Mouse (Mus musculus) heart, postnatal 4 days (tissue): Measurements from ENCODE around the gene Comtd1. TPM values are rescaled to one million over a fixed set of nuclear protein-coding genes. Genes with fewer than 3 reads are reported as not detected.
A peak's percentile ranks its signal among the peaks of the same experiment; 100 is the strongest.

Experiments used
- DNase-seq: peaks from one replicate; pipeline ENCODE4 v3.0.0; 2021
- total RNA-seq, 2 experiments: library from RNA; stranded (reverse); gene quantifications; 2 replicates each; pipeline ENCODE4 v1.2.3; 2021

The Comtd1 gene
- 10 to 100 TPM; 16.9 to 25.9 TPM for total RNA-seq

DNA sequence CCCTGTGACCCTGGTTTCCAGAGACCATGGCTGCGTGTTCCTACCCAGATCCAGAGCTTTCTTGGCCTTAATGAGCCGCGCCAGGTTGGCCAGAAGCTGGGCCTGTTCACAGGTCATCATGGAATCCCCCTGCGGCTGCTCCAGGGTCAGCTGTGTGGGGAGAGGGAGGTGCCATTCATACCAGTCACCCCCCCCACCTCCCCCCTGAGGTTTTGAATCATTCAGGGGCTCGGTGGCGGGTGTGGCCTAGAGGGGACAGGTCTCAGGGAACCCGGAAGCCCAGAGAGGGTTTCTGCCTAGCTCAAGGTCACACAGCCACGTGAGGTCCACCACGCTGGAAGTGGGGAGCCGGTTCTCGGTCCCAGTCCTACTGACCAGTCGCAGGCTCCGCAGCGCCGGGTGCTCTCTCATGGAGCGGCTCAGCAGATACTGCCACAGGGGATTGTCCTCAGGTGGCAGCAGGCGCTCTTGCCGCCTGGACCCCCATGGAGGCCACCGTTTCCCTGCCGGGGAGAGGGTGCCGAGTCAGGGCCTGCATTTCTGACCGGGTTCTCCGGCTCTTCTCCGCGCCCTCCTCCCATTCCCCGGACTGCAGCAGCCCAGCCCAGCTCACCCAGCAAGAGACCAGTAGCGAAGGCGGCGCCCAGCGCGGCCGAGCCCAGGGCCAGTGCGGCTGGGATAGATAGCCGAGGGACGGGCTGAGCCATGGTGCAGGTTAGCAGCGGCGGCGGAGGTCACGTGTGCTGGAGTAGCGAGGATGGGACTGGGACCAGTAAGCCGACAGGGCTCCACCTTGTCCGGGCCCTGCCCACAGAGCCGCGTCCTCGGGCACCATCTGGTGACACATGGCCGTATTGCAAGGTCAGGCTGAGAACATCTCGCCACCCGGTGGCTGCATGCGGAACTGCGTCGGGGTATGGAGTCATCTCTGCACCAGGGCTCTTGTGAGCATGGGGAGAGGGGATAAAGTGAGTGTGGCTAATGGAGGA lies at the start of gene Comtd1:
Gene Comtd1, minus strand, starts transcription at position 812 of the 989 bp plus-strand sequence.
- DNase-seq: peak; percentile 98

DNA sequence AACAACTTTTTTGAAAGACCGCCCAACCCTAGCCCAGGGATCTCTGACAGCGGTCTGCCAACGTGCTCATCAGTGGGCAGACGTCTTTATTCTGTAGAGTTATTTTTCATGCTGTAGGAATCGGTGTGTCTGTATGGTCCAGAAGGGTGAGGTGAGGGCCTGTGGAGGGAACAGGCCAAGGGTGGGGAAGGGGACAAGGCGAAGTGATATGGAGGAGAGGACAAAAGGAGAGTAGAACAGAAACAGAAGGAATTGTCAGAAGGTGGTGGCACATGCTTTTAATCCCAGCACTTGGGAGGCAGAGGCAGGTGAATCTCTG lies 43.5 kb upstream of the Comtd1 start:
- DNase-seq: no peak

DNA sequence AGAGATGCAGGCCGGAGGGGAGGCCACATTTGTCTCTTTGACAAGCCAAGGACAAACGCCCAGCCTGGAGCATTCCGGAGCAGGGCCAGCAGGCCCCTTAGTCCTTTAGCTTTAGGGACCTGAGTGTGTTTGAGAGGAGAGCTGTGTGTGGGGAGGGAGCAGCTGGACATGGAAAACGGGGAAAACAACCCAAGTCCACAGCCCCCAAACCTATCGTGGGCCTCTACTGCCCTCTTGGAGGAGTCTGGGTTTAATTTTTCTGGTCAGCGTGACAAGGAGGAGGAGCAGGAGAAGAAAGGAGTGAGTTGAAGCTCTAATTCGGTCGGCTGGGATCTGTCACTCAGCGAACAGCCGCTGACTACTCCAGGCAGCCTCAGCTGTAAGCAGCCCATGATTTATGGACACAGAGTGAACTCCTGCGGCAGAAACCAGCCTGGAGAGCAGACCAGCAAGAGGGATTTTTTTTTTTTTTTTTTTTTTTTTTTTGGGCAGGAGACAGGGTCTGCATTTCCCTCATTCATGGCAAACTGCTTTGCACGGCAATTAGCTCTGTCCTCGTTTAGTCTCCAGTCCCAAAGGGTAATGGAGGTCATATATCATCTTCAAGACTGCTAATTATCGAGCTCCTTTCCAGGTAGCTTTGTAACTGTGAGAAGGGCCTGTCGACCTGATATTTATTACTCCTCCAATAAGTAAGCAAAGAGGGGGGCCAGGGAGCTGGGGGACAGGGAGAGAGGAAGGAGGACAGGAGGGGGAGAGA lies 43.0 kb upstream of the Comtd1 start:
- peak; percentile 45 for DNase-seq

DNA sequence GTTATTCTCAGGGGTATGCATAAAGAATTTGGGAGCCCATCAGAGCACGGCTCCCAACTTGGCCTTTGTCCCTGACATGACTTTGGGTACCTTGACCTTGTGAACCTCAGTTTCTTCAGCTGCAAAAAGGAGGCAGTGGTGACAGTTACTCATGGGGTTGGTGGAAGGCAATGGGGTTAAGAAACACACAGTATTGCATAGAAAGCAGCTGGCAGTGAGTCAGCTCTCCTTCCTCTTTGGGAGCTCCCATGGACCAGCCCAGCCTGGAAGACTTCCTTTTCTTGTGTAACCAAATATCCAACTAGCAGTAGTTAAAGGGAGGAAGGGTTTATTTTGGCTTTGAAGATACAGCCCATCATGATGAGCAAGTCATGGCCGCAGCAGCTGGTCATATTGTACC lies 41.7 kb upstream of the Comtd1 start:
- DNase-seq: peak; percentile 17

DNA sequence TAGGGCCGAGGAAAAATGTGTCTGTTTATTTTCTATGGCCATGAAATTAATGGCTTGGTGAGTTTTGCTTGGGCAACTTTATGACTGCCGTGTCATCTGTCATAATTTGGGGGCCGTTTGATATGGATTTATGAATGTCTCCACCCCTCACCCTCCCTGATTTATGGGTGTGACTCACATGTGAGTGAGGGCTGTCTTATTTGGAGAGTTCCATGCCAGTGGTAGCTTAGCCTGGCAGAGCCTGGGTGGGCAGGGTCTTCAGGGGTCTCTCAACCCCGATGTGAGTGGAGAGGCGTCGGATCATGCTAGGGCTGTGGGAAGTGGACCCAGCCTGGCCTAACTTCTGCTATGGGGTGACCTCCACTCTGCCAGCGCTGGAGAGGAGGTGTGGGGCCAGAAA lies 18.0 kb upstream of the Comtd1 start:
- no peak for DNase-seq

DNA sequence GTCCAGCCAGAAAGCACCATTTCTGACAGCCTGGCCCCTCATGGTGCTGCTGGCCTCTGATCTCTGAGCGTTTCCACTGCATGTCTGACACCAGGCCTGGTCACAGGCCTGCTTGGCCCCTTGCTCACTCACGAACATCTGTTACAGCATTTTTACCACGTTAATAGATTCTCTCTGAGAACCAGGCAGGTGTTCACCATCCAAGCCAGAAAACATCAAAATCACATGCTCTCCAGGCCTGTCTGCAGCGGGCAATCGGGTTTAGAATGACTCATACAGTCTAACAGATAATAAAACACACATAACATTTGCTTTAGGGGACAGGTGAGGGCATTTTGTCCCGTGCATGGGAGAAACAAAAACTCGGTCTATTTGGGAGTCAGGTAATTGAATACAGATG lies 17.5 kb upstream of the Comtd1 start:
- DNase-seq: no peak

DNA sequence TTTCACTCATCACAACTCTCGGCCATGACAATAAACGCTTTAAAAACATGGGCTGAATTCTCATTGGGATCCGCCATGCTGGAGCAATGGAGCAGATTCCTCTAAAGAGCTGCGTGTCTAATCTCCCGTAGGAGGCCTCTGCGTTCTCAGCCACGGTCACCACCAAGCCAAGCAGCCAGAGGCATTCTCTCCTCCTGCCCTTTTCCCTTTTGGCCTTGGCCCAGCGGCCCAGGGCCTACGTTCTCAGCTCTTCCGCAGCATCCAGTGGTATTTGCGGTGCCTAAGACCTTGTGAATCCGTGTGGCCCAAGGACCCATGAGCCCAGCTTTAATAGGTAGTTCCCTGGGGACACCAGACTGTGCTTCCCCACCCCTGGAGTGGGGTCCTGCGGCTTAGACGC lies 8.1 kb upstream of the Comtd1 start:
- DNase-seq: no peak

DNA sequence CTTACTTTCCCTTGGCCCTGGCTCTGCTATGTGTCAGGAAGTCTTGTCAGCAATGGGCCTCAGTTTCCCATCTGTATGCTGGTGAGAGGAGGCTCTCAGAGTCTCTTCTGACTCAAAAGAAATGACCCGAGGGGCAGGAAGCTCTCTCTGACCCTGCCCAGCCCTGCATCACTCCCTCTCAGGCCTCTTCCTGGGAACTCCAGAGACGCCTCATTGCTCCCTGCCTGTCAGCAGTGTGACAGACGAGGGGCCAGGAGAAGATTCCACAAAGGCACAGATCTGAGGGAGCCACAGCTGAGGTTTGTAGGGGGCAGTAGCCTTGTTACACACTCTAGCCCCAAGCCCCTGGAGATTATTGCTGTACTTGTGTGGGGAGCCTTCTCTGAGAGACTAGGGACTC lies 7.2 kb upstream of the Comtd1 start:
- DNase-seq: no peak

DNA sequence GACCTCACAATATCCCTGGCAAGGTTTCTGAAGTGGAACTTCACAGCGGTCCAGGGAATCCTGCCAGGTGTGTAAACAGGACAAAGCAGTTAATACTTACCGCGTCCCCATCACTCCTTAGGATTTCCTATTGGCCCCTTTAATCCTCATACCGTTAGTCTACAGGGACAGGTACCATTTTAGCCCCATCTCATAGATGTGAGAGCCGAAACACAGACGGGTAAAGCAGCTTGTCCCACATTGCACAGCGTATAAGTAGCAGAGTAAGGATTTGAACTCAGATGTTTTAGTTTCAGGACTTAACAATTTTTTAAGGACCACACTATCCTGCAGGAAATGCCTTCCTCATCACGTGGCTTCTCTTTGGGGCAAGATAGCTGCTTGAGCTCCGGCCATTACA lies 5.5 kb upstream of the Comtd1 start:
- DNase-seq: no peak

DNA sequence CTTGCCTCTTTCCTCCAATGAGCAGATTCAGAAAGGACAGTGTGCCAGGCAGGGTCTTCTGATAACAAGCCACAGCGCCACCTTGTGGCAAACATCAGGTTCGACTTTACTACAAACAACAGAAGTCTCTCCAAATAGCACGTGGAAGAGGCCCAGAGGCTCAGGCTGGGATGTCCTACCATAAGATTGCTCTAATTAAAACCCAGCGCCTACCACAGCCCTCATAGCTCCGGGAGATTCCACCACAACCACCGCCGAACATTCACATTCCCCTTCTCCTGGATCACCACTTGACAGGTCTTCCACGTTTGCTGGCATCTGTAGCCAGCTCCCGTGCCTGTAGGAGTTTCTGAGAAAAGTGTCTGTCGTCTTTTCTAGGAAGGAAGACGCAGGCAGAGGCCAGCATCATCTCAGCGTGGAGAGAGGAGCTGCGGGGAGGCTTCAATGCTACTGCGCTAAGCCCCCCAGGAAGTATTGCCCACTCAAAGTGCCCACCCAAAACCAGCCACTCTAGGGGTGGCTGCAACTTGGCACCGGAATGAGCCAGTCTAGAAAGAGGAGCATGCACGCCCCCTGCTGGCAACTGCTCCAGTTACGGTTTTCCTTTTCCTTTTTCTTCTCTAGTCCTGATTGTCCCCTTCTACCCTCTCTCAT lies 4.8 kb upstream of the Comtd1 start:
- peak; percentile 81 for DNase-seq

DNA sequence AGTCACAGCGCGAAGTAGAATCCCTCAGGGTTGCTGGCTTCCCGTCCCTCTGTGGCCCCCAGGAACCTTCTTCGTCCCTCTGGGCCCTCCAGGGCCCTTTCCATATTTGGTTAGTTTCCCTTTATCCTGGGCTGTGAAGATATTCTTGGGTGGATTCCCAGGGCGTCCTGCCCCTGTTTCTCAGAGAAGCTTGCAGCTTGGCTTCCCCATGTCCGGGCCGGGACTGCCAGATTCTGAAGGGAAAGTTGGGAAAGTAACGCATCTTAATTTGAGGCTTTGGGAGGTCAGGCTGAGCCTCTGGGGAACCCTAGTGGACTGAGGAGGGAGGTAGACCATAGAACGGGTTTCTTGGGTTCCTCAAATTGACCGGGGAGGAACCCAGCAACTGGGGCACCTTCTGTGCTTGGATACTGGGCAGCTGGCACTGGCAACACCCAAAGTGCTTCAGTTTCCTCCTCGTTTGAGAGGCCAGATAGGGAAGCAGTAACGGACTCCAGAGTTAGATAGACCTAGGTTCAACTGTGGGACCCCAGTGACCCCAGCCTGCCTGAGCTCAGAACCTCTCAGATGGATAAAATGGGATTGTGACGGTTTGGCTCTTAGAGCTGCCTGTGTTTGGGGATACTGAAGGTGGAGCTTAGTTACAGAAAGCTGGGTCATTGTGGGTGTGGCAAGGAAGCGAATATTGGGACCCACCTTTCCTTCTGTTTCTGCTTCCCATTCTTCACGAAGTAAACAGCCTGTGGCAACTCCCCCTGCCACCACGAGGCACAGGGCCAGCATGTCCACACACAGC lies 3.4 kb upstream of the Comtd1 start:
- DNase-seq: no peak

DNA sequence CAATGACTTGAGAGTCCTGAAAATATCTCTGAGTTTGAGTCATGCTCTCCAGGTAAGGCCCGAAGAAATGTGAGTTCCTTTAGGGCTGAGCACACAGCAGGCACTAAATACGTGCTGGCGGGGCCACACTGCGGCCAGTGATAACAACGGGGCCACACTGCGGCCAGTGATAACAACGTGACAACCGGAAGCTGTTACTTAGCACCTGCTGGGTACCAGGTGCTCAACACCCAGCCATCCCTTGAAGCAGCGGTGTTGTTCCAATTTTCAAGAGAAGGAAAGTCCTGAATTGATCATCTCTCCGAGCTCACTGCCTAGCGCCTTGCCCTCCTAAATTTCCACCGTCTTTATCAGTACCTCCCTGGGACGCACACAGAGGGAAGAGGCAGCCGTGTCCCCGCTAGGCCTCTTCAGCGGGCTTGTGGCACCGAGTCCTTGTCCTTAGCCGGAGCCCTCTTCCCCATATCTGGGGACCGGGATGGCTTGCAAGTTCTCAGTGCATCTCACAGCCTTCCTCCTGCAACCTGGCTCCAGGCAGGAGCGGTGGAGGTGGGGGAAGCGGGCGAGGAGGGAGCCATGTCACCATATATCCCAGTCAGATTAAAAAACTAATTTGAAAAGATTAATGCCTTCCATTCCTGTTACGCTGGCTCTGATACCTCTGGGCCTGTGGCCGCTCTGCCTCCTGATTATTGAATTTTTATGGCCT lies 1.8 kb upstream of the Comtd1 start:
- no peak for DNase-seq

DNA sequence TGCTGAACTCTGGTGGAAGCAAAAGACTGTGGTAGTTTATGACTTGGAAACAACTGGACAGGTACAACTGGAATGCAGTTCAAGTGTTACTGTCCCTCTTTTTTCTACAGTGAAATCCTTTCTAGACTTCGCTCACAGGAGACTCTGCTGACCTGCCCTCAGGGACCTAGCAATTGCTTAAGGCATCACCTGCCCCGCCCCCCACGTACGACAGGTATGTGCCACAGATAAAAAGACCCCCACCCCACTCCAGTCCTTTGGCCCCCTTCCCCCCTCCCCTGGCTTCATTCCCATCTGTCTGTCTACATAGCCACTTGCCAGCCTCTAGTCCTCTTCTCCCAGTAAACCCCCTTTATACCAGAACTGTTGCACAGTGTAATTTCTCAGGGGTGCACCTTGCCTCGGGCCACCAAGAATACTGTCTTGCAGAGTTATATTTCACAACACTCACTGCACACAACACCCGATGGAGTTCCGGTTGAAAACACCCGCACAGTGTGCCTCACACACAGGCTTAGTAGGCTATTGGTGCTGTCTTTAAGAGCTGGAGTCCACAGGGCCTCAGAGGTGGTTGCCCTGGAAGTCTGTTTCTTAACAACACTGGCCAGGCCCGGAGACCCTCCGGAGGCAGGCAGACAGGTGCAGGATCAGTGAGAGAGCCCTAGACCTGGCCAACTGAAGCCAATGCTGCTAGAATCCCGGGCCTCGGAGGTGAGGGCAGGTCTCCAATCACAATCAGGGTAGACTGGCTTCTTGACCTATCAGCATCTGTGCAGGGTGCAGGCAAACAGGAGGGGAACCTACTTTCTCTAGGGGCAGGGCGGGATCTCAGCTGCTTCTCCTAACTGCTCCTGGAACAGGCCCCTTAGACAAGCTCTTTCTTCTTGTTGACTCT lies 994 bp upstream of the Comtd1 start:
- no peak for DNase-seq

DNA sequence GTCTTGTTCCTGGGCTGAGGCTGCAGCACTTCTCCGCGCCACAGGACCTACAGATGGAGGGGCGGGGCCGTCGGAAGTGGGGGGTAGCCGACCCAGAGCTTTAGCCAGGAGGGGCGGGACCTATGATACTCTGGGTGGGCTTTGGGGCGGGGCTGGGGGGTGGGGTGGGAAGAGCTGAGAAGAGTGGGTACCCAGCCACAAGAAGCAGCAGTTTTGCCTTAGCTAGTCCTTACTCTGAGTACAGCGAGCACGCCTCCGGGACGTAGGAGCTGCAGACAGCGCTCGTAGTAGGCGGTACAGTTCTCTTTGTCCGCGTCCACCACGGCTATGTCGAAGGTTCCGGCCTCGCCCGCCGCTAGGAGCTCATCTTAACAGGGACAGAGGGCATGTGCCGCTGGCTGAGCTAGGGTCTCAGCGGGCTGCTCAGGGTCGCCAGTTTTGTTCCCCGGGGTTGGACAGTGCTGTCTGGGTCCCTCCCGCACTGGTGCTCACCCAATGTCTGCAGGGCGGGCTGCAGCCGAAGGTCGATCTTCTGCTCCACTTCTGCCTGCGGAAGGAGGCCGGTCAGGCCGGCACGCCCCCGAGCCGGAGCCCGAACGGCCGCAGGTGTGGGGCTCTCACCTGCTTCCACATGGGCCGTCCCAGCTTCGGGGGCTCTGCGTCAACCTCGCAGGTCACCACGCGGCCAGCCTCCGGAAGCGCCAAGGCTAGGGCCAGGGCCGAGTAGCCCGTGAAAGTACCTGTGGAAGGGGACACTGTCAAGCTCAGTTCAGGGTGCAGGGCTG lies 1.2 kb downstream of the Comtd1 start:
- DNase-seq: peak; percentile 59

DNA sequence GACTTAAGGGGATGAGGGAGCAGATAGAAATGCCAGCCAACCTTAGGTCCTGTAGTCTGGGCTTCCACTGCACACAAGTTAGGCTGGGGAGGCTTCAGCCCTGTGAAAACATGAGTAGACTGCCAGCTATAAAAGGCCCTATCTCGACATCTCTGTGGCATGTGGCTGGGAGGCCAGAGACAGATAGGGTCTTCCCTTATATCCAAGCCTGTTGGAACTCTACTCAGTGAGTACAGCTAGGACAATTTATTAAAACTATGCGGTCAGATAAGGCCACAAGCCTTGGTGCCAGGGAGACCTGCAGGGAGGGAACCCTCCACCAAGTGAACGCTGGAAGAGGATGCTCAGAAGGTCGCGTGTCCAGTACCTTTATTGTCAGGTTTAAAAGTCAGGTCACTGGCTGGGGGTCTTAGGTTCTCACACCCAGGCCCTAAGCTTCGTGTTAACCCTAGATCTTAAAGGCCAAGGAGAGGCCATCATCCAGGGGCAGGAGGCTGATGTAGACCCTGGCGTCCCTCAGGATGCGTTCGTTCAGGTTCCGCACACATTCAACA lies 1.9 kb downstream of the Comtd1 start:
- DNase-seq: no peak

DNA sequence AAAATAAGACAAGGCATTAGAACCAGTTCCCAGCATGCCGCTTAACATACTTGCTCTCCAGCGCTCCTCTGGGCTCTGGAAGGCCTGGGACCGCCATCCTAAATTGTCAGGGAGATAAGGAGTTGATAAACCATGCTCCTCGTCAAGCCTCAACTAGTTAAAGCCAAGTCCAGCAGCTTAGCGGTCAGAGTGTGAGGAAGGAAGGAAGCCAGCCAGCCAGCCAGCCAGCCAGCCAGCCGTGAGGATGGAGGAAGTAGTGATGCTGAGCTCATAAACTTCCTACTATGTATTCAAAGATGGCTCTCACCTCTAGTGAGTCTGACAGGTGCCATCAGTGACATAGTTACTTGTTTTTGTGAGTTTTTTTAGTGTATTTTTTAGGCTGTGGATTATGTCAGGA lies 5.5 kb downstream of the Comtd1 start:
- no peak for DNase-seq

DNA sequence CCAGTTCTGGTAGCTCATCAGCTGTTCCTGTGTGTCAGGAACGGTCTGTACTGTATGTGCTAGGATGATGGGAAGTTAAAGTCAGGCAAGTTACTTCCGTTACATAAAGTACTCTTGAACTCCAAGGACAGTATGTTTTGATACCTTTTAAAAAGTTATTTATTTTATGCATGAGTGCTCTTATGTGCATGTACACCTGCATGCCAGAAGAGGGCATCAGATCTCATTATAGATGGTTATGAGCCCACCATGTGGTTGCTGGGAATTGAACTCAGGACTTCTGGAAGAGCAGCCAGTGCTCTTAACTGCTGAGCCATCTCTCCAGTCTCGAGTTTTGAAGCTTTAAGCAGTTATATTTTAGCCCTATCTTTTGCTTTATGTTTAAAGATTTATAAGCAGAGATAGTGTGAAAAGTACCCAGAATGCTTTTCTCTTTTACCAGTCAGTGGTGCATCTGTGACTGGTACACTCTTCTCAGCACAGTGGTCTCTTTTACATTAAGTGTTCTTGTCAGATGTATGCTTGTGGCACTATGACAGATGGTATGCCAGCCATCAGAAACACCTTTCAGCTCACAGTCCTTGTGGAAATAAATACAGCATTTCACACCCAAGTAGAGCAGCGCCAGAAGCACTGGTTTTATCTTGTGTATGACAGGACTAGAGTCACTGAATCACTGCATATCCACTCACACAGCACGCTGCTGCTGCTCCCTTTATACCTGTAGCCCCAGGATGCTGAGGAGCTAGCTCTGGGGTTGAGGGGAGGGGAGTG lies 6.8 kb downstream of the Comtd1 start:
- DNase-seq: no peak

DNA sequence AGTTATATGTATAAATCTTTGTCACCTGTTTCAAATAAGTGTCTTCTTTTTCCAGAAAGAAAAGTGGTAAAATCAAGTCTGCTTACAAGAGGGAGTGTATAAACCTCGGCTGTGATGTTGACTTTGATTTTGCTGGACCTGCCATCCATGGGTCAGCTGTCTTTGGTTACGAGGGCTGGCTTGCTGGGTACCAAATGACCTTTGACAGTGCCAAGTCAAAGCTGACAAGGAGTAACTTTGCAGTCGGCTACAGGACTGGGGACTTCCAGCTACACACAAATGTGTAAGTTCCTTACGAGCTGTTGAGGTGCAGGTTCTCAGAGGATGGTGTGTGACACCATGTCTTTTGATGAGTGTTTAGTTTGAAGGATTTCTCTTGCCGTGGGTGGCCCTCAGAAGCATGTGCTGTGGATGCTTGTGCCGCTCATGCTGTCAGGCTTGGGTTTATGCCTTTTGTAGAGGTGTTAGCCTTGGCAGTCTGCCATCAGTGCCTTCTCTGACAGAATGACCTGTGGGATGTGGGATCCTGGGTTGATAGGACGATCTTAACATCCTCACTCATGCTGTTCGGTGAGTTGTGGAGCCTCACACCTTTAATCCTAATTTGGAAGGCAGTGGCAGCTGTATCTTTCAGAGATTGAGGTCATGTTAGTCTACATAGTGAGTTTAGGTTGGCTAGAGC lies 10.3 kb downstream of the Comtd1 start:
- peak; percentile 47 for DNase-seq
